Mouse (Mus musculus) testis, adult 2 months (tissue): ENCODE data around the gene Rerg. TPM values are rescaled to one million over a fixed set of nuclear protein-coding genes. Genes with fewer than 3 reads are reported as not detected.

Experiments used
- H3K27ac ChIP-seq: fragments of 200-500 bp; 2 replicates; pipeline ENCODE4 v1.5.1; 2012; ENCODE audit warnings: low read depth, low read length; ENCODE audit not compliant: control insufficient read depth, insufficient read depth
- H3K27me3 ChIP-seq: fragments of 200-500 bp; 2 replicates; pipeline ENCODE4 v1.6.1; 2012; ENCODE audit warnings: mild to moderate bottlenecking, low read length, moderate library complexity; ENCODE audit not compliant: control insufficient read depth, insufficient read depth
- H3K36me3 ChIP-seq: fragments of 200-500 bp; 2 replicates; pipeline ENCODE4 v1.6.1; 2012; ENCODE audit warnings: mild to moderate bottlenecking, low read length; ENCODE audit not compliant: control insufficient read depth, insufficient read depth
- H3K4me1 ChIP-seq: fragments of 200-500 bp; 2 replicates; pipeline ENCODE4 v1.6.1; 2012; ENCODE audit warnings: low read length; ENCODE audit not compliant: control insufficient read depth, insufficient read depth
- H3K4me3 ChIP-seq: fragments of 200-500 bp; 2 replicates; pipeline ENCODE4 v1.5.1; 2012; ENCODE audit warnings: low read depth, mild to moderate bottlenecking, low read length, moderate library complexity, mixed read lengths; ENCODE audit not compliant: control insufficient read depth
- CTCF ChIP-seq: fragments of 200-500 bp; IDR thresholded peaks from 2 replicates; pipeline ENCODE4 v1.5.1; 2012; ENCODE audit warnings: low read depth, mild to moderate bottlenecking, inconsistent platforms, low read length, moderate library complexity; ENCODE audit not compliant: control insufficient read depth, insufficient read depth, insufficient replicate concordance
- POLR2A ChIP-seq: fragments of 200-500 bp; IDR thresholded peaks from 2 replicates; pipeline ENCODE4 v1.6.1; 2012; ENCODE audit warnings: low read depth, mild to moderate bottlenecking, inconsistent platforms, low read length, moderate library complexity; ENCODE audit not compliant: control insufficient read depth
- polyA plus RNA-seq: library from polyadenylated mRNA; depleted of rRNA; stranded (reverse); fragments of >200 nt; gene quantifications from 2 replicates; pipeline ENCODE4 v1.2.3, GENCODE M21; 2012

Rerg gene
- polyA plus RNA-seq, 1 experiment = 2.8 TPM

DNA sequence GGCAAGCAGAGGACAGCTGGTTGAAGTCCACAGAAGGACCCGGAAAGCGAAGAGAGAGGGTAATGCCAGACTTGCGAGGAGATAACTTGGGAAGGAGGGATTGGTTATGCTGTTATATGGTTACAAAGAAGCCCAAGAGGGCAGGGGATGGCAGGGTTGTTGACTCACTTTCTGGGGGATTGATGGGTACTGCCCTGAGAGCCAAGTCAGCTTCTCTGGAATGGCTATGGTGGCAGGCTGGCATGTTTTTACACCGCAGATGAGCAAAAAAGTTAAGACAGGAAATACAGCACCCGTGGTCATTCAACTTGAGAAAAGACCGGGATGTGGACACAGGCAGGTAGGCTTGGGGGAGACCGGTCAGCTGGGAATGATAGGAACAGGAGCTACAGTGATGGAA, 7.8 kb downstream of the Rerg start:
- Histone ChIP-seq H3K27me3 (no peaks in the 10 kb centered on the region), H3K4me3 (no peak overlapping the region), H3K27ac (no peak overlapping the region), H3K4me1 (no peaks in the 10 kb centered on the region), H3K36me3 (no peaks in the 10 kb centered on the region)
- TF ChIP-seq POLR2A = no peak
- no peak for TF ChIP-seq CTCF

DNA sequence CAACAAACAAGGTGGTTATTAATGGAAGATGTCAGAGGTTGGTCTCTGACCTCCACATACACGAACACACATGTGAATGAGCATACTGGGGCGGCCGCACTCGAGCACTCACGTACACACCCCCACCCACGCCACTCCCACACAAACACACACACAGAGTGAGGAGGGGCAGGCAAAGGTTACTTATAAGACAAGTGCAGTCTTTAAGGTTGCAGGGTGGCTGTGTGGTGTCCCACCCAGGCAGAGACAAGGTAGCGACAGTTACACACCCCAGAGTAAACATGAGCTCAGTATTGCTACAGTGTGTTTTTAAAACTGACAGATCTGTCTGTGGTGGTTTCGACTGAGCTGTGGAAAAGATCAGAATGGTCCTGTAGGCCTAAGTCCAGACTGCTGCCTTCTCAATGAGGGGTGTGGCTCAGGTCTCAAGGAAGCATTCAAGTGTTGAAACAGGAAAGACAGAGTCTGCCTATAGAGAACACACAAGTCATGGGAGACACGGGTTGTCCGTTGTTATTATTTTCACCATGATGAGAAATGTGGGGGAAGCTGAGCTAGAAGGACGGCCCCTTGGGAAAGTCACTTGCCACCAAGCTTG, 8.7 kb downstream of the Rerg start:
- Histone ChIP-seq H3K36me3 (no peaks in the 10 kb centered on the region), H3K4me3 (no peak overlapping the region), H3K27ac (no peak overlapping the region), H3K4me1 (no peaks in the 10 kb centered on the region), H3K27me3 (no peaks in the 10 kb centered on the region)
- no peak for TF ChIP-seq POLR2A
- TF ChIP-seq CTCF = no peak

DNA sequence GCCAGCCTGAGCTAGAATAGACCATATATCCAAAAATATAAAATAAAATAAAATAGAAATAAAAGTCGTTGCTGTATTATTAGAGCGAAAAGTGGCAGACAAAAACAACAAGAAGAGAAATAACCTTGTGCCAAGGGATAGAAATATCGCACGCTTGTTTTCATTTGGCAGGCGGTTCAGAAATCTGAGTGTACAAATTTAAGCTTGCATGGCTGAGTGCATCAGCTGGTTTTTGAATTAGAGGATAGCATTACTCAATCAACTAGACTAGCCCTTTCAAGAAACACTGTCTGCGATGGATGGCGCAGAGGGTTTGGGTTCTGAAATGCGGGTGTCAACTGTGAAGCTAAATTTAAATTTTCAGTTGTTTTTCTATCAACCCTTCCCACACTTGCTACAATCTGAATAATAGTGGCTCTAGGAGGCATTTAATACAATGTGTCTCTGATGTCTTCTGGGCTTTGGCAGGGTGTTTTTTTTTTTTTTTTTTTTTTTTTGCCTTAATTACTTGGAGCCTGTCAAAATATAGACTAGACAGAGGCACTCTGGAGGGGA, 10.8 kb downstream of the Rerg start:
- TF ChIP-seq POLR2A (no peak), CTCF (no peak)
- Histone ChIP-seq H3K4me3 (no peak overlapping the region), H3K27ac (no peak overlapping the region), H3K36me3 (no peaks in the 10 kb centered on the region), H3K27me3 (no peaks in the 10 kb centered on the region), H3K4me1 (peaks cover 6% of the 10 kb centered on the region)

DNA sequence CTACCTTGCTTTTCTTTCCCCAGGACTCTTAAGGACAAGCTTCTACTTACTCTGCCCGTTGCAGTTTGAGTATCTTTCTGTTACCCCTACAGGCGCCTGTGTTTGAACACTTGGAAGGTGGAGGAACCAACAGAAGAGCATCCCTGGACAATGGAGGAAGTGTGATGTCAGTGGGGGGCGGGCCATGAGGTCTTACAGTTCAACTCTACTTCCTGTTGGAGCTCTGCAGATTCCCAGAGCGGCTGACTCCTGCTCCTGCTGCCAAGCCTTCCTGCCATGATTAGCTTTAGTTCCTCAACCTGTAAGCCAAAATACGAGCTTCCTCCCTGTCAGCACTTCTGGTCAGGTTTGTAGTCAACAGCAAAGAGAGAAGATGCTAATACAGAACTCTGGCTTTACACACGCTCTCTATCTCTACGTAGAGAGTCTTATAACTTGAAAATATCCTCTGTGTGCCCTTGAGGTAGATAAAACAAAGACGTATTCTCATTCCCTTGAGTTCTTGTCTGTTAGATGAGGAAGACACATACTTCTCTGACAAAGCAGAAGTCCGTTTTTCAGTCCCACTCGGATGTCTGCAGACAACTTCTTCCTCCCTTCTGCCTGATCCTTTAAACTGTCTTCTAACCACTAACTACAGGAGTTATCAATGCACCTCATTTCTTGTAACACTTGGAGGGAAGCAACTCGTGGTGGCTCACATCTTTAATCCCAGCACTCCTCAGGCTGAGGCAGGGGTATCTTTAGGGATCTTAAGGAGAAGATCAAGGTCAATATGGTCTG, 13.7 kb downstream of the Rerg start:
- peaks cover 6% of the 10 kb centered on the region for H3K4me1 ChIP-seq
- no peaks in the 10 kb centered on the region for H3K36me3 ChIP-seq
- H3K27ac ChIP-seq = peak overlapping the region; percentile 5; the same call in 1 of the 2 replicates
- H3K27me3 ChIP-seq = no peaks in the 10 kb centered on the region
- TF ChIP-seq POLR2A = no peak
- TF ChIP-seq CTCF = no peak
- H3K4me3 ChIP-seq = no peak overlapping the region

DNA sequence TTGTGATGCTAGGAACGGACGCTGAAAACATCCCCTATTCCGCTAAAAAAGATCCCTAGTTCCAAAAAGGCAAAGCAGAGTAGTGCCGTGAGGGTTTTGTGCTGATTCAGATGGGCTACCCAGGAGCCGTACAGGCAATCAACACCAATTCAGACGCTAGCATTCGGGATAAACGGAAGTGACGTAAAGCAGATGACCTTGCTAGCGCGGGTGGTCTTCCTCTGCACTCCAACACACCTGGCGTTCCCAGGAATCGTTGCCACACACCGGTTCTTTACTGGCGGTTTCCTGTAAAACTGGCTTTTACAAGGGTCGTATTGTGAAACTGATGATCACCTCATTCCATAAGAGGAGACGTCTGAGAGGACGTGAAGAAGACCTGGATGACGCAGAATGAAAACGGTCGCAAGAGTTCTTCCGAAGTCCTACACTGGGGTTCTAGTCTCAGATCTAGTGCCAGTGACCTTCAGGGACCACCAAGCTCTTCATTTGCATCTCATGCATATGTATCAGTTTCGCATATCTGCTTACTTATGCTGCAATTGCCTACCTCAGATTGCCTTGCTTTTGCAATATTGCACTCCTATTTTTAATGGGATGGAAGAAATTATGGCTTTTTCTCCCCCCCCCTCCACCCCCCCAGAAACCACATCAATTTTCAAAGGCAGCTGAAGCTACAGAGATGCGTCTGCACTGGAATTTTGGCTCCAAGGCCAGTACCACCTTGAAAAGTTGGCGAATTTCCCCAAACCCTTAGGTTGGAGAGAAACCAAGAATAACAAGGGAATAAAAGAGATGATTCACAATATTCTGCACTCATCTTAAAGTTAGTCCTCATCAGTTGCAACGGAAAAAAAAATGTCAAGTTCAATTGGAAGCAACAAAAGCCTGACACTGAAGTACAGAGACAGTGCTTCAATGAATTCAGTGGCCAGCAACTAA, 14.8 kb downstream of the Rerg start:
- no peaks in the 10 kb centered on the region for H3K36me3 ChIP-seq
- no peaks in the 10 kb centered on the region for H3K27me3 ChIP-seq
- peak; percentile 21; the same call in 1 of the 2 replicates for TF ChIP-seq POLR2A
- no peak for TF ChIP-seq CTCF
- peak overlapping the region; percentile 66 for H3K4me3 ChIP-seq
- H3K4me1 ChIP-seq = peaks cover 6% of the 10 kb centered on the region
- peak overlapping the region; percentile 60; the same call in 1 of the 2 replicates for H3K27ac ChIP-seq

DNA sequence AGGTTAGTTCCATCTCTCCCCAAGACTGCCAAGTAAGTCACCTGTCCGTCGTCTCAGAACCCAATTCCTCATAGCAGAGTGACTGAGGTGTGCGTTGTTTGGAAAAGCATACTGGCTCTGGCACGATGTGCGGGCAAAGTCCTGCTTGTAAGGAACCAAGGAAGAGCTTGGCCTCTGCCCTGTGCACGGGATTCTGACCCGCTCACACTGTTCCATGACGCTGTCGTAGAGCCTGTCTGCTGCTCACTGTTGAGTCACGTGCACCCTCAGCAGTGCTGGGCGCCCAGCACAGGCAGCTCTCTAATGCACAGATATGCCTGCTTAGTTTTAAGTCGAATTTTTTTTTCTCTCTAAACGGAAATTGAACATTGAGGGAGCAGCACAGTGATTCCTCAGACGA, 17.3 kb downstream of the Rerg start:
- Histone ChIP-seq H3K27ac (no peak overlapping the region), H3K4me3 (no peak overlapping the region), H3K27me3 (no peaks in the 10 kb centered on the region), H3K36me3 (no peaks in the 10 kb centered on the region), H3K4me1 (peaks cover 6% of the 10 kb centered on the region)
- TF ChIP-seq CTCF (no peak), POLR2A (no peak)

DNA sequence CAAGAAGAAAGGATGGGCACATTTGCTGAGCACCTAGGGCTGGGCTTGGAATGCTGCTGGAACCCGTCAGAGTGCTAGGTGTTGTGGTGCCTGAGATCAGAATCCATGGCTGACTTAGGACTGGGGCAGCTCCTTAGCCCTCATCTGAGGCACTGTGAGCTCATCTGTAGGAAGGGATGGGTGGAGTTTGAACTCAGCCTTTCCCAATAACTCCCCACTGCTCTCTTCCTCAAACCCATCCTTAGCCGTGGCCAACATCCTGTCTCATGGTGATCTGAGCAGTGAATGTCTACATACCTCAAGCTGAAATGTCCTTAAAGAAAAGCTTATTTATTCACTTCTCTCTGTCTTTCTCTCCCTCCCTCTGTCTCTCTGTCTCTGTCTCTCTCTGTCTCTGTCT, 19.3 kb downstream of the Rerg start:
- H3K27me3 ChIP-seq = no peaks in the 10 kb centered on the region
- no peak for TF ChIP-seq CTCF
- no peak for TF ChIP-seq POLR2A

More for the DNA sequence above, 19.3 kb downstream of the Rerg start:
- Histone ChIP-seq H3K27ac (no peak overlapping the region), H3K4me3 (no peak overlapping the region), H3K4me1 (peaks cover 8% of the 10 kb centered on the region), H3K36me3 (no peaks in the 10 kb centered on the region)
